Mouse (Mus musculus): Measurements from ENCODE around the gene Mat2a.
"Not testable (repeated sequence)": the region's sequence is repeated elsewhere in the genome, so short reads cannot be mapped to it uniquely, and the experiment has no call there.

Mat2a gene

DNA sequence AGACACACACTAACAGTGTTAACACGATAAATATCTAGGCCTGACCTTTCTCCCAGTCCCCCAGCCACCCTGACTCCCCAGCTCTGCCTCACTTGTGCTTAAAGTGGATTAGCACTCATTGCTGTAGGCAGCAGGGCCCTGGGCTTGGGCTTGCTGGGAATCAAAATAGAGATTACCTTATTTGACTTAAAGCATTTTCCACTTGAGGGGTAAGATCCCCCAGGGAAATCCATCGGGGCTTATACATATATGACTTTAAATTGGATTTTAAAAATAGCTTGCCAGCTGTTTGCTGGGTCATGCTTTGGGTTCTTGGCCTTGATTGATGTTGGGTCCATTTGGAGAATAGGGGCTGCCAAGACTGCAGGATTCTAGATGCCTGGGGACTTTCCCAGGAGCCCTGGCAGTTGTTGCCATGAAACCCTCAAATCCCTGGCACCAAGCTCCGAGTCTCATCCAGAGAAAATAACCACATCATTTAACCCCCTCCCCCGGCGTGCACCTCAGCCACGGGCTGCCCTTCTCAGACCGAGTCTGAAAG, 15.5 kb upstream of the Mat2a start:
- DNase-seq, result peak; percentile 14

DNA sequence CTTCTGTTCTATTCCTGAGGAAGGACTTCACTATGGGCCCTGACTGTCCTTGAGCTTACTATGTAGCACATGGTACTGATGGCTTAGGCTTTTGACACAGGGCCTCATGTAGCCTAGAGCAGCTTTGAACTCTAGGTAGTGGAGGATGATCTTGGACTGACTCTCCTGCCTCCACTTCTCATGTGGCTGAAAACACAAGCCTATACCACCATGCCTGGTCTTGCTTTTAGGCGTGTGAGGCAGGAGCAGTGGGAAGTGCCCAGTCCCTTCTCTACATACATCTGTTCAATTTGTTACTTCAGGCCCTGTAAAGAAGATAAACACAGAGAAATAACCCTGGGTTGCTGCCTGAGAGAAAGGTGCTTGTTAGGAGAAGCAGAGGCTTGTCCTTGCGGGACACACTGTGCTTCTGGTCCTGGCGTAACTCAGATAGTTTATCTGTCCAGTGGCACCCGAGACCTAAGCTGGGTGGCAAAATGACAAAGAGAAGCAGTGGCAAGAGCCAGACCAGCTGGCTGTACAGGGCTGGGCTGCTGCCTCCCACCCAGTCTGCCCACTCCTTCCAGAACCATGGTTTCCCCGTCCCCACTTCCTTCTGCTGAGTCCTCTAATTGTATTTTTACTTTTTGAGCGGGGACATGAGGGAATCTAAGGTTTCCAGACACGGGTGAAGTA, 14.9 kb upstream of the Mat2a start:
- no peak for DNase-seq

DNA sequence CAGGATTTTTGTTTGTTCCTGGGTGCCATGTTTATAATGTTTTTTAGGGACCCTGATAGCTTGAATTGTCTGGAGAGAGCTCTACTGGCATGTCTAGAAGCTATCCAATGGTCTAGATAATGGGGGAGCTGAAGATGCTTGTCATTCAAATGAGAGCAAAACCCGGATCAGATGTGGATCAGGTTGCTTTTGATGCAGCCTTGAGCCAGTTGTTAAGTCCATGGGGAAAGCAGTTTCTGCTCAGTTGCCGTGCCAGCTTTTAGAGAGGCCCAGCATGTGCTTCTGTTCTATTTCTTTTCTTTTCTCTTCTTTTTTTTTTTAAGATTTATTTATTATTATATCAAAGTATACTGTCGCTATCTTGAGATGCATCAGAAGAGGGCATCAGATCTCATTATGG, 14.2 kb upstream of the Mat2a start:
- DNase-seq, result no peak

DNA sequence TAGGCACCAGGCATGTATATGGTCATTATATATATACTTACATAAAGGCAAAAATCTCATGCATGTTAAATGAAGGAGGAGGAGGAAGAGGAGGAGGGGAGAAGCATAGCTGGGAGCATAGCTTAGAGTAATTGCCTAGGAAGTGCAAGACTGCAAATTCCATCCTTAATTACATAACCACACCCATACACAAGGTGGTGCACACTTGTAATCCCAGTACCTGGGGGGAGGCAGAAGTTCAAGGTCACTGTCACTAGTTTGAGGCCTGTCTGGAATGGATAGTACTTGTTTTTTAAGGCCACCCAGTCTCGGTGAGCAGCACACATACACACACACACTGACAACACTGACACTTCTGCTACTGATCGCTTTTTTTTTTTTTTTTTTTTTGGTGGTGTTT, 13.0 kb upstream of the Mat2a start:
- no peak for DNase-seq

DNA sequence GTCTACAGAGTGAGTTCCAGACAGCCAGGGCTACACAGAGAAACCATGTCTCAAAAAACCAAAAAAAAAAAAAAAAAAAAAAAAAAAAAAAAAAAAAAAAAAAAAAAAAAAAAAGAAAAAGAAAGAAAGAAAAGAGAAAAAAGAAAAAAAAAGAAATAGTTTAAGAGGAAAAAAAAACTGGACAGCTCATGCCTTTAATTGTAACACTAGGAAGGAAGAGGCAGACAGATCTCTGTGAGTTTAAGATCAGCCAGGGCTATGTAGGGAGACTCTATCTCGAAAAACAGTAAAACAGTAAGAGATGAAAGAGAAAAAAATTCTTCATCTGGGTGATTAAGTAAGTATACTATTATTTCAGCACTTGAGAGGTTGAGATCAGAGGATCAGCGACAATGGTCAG, 12.4 kb upstream of the Mat2a start:
- not testable (repeated sequence) for DNase-seq

DNA sequence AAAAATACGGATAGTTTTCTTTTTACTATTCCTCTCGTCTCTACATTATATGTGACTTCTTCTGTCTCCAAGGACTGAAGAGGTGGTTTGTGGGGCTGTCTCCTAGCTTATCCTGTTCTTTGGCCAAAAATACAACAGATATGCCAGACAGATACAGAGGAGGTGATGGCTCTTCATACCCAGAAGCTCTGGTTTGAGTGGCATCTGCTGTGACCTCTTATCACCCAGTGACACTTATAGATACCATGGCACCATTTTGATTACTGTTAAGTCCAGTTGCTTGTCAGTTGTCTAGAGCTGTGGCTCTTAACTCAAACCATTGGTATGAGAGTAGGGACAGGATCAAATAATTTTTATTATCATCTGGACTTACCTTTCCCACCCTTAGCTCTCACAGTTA, 8.1 kb upstream of the Mat2a start:
- no peak for DNase-seq

DNA sequence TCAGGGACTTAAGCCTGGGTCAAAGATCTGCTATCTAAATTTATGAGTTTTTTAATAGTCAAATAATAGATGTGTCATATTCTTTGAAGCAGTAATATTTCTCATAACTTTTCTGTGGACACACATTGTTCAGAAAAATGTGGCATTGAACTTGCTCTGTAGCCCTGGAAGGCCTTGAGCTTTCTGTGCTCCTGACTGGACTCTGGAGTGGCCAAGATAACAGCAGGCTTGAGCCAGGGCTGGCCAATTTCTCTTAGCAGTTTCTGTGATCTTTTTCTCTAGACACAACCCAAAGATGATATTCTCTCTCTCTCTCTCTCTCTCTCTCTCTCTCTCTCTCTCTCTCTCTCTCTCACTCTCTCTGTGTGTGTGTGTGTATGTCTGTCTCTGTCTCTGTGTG, 5.7 kb upstream of the Mat2a start:
- DNase-seq, result no peak

DNA sequence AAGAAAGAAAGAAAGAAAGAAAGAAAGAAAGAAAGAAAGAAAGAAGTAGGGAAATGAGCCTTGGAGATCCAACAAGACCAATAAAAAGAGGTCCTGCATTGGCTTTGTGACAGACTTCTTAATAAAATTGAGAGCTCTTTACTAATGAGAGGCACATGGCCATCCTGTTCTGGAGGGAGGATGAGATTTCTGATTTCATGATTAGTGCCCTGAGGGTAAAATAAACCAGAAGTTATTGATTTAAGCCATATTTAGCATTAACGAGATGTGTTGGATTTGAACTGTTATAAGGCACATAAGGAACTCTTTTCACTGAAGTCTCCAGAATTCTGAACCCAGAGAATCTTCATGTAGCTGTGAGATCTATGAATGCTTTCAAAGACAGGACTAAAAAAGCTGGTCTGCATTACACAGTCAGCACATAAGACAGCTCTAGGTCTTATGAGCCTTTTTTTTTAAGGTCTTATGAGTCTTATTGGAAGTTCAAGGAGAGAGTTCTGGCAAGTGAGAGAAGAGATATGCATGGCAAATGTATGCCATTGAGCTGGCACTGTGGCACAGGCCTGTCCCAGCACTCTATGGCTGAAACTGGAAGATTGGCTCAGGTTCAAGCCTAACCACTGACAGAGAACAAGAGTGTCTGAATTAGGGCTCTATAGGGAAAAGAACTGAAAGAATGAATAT, 3.7 kb upstream of the Mat2a start:
- DNase-seq, result no peak

DNA sequence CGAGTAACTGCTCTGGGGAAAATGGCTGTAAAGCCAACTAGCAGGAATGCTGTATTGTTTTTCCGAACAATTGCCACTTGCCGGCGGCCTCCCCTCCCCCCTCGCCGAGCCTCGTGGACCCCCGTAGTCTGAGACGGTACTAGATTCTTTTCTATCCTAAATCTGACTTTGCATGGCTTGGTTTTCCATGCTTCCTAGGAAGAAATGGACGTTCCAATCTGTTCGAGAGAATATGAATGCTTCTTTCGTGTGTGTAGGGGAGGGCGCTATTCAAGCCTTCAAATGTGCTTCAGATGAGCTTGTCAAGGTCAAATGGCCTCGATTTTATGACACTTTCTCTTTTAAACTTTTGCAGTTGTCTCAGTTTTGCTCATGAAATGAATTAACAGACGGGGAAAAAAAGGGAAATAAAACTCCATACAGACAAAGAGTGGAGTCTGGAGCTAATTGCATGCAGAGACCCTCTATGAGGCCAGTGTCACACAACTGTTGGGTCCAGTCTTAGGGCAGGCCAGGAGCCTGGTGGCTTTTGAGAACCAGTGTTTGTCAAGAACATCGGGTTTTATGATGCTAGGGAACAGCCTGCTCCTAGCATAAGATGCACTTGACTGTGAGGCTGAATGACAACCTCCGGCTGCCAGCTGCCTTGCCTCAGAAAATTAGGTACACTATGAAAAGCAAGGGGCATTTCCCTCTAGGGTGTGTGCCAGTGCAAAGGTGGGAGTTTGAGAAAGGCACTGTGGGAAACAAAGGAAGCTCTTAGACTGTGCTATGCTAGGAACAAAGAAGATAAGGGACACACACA, 1.0 kb upstream of the Mat2a start:
- DNase-seq, result peak; percentile 52

DNA sequence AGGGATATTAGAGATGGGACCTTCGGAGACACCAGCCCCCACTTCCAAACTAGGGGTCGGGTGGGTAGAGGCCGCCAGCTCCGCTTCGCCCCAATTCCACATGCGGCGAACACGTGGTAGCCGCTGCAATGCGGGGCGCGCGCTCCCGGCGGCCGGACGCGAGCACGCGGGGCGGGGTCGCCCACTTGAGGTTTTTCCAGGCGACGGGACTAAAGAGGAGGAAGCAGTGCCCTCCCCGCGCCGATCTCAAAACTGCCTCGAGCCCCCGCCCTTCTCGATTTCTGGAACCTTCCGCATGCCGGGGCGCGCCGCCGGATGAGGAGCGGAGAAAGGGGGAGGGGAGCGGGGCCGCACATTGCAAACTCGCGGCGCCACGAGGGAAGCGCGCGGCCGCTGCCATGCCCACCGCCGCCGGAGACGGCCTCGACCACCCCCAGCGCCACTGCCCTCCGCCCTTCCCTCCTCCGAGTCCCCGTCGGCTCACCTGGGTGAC, 450 bp downstream of the Mat2a start:
- DNase-seq, result peak; percentile 94

DNA sequence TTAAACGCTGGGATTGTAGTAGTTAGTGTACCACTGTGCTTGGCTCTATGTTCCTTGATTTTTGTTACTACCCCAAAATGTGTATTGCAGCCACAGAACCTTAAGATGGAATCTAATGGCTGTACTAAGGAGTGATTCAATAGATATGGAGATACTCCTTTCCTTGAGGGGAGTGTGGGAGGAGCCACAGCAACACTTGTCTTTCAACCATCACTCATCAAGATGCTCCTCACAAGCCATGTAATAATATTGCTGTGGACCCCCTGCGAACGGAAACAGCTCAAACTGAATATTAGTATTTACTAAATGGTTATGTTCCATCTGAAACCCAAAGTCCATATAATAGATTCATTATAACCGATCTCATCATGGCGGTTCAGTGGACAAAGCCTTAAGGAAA, 1.1 kb downstream of the Mat2a start:
- DNase-seq, result no peak

DNA sequence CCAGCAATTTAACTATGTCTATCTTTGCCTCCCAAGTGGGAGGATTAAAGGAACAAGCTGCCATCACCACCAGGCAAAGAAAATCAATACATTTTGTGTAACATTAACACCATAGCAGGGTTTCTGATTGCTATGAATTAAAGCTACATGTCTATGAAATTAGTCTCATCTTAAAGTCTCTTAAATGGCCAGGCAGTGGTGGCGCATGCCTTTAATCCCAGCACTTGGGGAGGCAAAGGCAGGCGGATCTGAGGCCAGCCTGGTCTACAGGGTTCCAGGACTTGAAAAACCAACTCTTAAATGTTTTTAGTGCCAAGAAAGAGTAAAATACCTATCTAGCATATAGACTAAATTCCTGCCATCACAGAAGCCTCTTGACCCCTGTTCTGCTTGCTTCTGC, 7.2 kb downstream of the Mat2a start:
- no peak for DNase-seq

DNA sequence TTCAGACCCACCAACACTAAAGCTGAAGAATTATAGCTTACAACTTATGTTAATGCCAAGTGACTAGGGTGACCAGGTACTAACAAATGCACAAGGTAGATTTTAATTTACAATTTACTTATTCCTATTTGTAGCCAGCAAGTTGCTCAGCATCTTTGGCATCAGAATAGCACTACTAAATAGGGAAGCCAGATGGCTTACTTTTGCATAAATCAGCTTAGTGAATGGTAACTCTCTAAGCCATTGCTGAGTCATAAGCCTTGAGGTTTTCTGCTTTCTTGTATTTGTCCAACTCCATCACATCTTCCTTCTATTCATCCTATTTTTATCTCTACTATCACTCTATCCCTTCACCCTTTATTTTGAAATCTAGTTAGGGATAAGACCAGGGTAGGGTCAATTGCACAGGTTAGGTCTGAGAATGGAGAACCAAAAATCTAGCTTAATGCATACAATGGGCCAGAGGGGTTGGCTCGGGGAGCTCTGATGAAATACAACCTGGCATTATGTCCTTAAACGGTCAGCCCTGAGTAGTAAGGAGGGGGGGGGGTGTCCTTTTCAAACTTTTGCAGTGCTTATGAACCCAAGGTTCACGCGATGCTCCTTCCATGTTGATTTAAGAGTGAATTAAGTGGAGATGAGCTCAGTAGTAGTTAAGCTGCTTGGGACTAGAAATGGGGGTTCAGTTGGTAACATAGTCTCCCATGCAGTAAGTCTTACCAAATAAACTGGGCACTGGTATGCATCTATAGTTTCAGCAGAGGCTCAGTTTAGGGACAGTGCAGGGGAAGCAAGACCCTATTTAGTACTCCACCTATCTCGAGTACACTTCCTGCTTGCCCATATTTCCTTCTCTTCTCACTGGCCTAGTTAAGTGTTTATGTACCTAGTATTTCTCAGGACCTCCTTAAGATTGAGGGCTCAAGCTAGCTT, 8.1 kb downstream of the Mat2a start:
- no peak for DNase-seq

DNA sequence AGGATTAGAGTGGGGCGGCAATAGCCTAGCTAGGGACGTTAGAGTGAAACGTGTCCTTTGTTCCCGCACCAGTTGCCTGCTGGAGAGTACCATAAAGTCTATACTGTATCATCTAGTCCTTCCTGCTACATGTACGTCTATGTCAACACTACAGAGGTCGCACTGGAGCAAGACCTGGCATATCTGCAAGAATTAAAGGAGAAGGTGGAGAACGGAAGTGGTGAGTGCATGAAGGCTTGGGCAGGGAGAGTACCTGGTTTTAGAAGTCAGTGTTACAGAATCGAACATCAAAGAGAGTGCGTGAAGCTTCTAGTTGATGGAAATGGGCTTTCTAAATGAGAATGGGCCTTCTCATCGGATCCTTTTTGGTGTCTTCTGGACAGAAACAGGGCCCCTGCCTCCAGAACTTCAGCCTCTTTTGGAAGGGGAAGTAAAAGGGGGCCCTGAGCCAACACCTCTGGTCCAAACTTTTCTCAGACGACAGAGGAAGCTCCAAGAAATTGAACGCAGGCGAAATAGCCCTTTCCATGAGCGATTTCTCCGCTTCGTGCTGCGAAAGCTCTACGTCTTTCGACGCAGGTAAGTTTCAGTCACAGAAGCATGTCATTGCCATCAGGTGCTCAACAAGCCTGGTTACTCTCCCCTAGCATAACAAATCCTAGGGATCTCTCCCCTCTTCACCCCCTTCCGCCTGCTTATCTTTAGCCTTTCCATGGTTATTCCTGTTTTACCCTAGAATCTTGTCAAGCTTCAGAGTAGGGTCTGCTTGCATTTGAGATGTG, 10.1 kb downstream of the Mat2a start:
- no peak for DNase-seq

DNA sequence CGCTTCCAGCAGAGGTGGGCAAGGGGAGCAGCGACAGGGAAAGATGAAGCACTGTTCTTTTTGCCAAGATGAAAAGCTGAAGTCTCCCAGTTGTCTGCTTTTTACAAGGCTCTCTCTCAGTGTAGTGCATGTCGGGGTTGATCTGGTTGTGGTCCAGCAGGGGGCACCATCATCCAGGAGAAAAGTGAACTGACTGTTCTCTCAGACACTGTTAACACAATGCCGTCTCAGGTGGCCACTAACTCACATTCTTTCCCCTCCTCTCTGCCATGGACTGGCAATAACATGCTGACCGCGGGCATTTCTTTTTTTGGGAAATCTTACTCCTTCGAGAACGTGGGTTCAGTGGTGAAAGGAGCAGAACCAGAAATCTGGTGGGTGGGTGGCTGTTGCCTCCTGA, 11.3 kb downstream of the Mat2a start:
- no peak for DNase-seq

DNA sequence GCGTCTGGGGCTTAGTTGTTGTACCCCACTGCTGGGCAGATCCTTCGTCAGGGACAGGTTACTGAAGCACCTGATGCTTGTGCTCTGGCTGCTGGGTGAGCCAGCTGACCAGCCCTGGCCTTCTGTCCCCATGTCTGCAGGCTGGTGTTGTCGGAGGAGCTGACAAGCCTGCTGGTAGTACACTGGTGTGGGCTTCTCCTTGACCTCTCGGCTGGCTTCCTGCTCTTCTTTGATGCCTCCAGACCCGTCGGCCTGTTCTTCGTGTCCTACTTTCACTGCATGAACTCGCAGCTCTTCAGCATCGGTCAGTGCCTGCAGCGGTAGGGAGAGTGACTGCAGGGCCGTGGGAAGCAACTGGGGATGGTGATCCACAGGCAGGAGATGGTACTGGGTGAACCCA, 13.7 kb downstream of the Mat2a start:
- DNase-seq, result no peak

DNA sequence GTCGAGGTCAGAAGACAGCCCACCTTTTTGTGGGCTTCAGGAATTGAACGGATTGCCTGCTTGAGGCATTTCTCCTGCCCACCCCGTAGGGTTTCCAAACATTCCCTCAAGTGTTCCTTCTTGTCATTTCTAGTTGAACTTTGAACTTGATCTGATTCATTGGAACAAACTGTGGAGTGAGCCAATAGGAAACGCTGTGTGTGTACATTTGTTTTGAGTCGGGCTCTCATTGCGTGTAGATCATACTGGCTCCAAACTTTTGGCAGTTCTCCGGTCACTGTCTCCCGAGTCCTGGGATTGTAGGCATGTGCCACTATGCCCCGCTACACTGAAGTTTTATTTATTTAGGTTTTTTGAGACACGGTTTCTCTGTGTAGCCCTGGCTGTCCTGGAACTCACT, 18.5 kb downstream of the Mat2a start:
- DNase-seq, result no peak

DNA sequence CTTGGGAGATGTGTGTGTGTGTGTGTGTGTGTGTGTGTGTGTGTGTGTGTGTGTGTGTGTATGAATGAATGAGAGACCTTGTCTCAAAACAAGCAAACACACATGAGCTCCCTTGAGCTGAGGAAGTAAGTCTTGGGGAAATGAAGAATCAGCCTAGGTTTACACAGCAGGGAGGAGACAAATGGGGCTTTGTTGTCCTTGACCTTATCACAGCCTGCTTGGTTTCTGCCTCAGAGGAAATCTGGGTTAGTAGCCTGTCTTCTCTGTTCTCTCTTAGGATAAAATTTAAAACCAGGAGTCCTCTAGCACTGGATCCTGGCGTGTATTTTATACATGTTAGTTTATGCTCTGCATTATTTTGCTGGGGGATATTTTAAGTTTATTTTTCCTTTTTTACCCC, 19.6 kb downstream of the Mat2a start:
- no peak for DNase-seq

DNA sequence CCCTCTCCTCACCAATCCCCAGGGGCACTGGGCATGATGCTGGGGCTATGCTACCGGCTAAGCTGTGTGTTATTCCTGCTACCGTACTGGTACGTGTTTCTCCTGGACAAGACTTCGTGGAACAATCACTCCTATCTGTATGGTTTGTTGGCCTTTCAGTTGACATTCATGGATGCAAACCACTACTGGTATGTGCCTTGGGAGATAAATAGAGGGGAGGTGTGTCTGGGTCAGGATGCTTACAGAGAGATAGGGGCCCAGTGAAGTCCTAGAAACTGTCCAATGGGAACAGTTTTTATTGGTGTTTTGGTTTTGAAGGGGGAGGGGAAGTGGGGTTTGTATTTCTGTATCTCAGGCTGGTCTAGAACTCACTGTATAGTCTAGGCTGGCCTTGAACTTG, 21.1 kb downstream of the Mat2a start:
- no peak for DNase-seq

DNA sequence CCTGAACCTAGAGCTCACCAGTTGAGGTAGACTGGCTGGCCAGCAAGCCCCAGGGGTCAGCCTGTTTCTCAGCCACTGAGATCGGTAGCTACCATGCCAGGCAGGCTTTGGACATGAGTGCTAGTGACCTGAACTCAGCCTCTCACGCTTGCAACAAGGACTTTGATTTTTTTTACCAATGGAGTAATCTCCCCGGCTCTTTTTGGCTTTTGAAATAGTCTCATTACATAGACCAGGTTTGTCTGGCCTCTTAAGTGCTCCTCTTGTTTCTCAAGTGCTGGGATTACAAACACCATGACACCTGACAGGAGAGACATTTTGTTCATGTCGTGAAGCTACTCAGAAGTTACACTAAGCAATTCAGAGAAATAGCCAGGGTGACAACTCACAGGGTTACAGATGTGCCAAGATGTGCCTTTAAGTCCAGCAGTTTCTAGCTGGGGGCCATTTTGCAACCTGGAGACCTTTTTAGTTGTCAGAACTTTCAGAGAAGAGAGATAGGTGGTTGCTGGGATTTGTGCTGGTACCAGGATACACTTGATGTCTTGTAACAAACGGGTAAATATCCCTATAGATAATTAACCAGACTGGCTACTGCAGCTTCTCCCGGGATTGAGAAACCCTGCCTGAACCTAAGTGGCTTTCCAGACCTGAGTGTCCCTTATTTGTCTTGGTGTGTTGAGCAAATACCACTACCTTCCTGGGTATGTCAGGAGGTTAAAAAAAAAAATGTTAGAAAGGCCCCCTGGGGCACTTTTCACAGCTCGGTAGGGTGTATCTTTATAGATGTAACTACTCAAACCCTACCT, 23.2 kb downstream of the Mat2a start:
- no peak for DNase-seq

DNA sequence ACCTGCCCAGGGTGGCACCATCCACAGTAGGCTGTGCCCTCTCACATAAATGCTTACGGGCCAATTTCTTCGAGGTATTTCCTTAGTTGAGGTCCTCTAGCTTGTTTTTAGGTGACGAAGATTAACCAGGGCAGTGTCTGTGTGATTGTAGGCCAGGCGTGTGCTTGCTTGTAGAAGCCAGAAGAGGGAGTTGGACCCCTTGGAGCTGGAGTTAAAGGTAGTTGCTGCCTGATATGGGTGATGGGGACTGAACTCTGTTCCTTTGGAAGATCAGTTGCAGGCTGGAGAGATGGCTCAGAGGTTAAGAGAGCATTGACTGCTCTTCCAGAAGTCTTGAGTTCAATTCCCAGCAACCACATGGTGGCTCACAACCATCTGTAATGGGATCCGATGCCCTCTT, 24.2 kb downstream of the Mat2a start:
- DNase-seq, result no peak
